Mouse (Mus musculus) cortical plate, adult 2 months (tissue): ENCODE results near the gene Ppp1r1b.

ENCODE experiments used
- CTCF ChIP-seq: fragments of 200-500 bp; IDR thresholded peaks from 2 replicates; pipeline ENCODE4 v1.5.1; 2011; ENCODE audit warnings: mild to moderate bottlenecking, control low read depth, low read length; ENCODE audit not compliant: insufficient read depth; ENCODE audit errors: extremely low read depth
- POLR2A ChIP-seq: fragments of 200-500 bp; IDR thresholded peaks from 2 replicates; pipeline ENCODE4 v1.6.1; 2011; ENCODE audit warnings: mild to moderate bottlenecking, low read length, control low read depth; ENCODE audit not compliant: insufficient read depth; ENCODE audit errors: extremely low read depth

- TF ChIP-seq POLR2A, result no peak
- no peak for TF ChIP-seq CTCF
Measured at GRCm38 (mm10) chr11:98317479-98317878, 30.7 kb upstream of the Ppp1r1b start.
